Mouse (Mus musculus): Measurements from ENCODE around the gene Spag9. TPM values are rescaled to one million over a fixed set of nuclear protein-coding genes. Genes with fewer than 3 reads are reported as not detected.

Spag9 gene
- total RNA-seq, 4 experiments from 2014 or later = 247 to 289 (median 277) TPM

Other genes with a start within 250 kb of the Spag9 start
- gene Utp18, start 110.3 kb upstream of the Spag9 start, total RNA-seq (2022) = 10 to 100 TPM; 20.1 to 24.8 (median 23.4) TPM
- gene Mbtd1, start 110.2 kb upstream of the Spag9 start, total RNA-seq (2022) = 10 to 100 TPM; 28.1 to 38.8 (median 31.6) TPM
- gene Nme2, start 39.8 kb upstream of the Spag9 start, total RNA-seq (2022) = 10 to 100 TPM; 67.9 to 99.0 (median 86.3) TPM
- 100 to 1,000 TPM in 3 of 4 experiments, 10 to 100 TPM in 1; 98.4 to 117 (median 112) TPM for gene Gm20390, start 27.8 kb upstream of the Spag9 start, total RNA-seq (2022)
- gene Nme1, start 27.6 kb upstream of the Spag9 start, total RNA-seq (2022) = 100 to 1,000 TPM in 1 of 4 experiments, 10 to 100 TPM in 3; 87.0 to 108 (median 92.1) TPM
- gene Tob1, start 215.4 kb downstream of the Spag9 start, total RNA-seq (2022) = 10 to 100 TPM; 38.2 to 48.1 (median 42.3) TPM
- gene Wfikkn2, start 249.9 kb downstream of the Spag9 start, total RNA-seq (2022) = 1 to 10 TPM; 2.1 to 3.0 (median 2.5) TPM